In genomic region chr12:80437051-80437675, GRCm38 (mm10) we compare ENCODE assay signal across 8 mouse cellular contexts. TPM values are rescaled to one million over a fixed set of nuclear protein-coding genes. Genes with fewer than 3 reads are reported as not detected.
DNase-seq lines count a peak whose midpoint lies in the region; ATAC-seq and TF ChIP-seq lines count a peak whose summit lies in the region.

No protein-coding gene starts in this region.

- DNase-seq in lung, postnatal 10 days = no peak
- peak; percentile 4 for DNase-seq in kidney, postnatal 0 days (ENCODE audit: low spot score)
- no peak for DNase-seq in spleen, adult 12 weeks (ENCODE audit: low spot score)
- DNase-seq in cerebellum, postnatal 10 days = no peak

- no peak for ATAC-seq in lung, embryonic 15.5 days (ENCODE audit: borderline replicate concordance, extremely low read depth, low FRiP score, low TSS enrichment)
- ATAC-seq in embryonic facial prominence, embryonic 12.5 days (ENCODE audit: insufficient number of reproducible peaks, insufficient read depth, low FRiP score, low TSS enrichment) = no peak
- ATAC-seq in kidney, postnatal 0 days (replicated peaks; ENCODE audit: low FRiP score, low read depth) = no peak
- ATAC-seq in neural tube, embryonic 15.5 days (ENCODE audit: low FRiP score) = no peak
- no peak for ATAC-seq in frontal cortex, adult (ENCODE audit: low TSS enrichment)

- no peaks in the 10 kb centered on the region for H3K36me3 ChIP-seq in lung, embryonic 15.5 days
- no peaks in the 10 kb centered on the region for H3K36me3 ChIP-seq in embryonic facial prominence, embryonic 12.5 days
- 0 out of 2 replicates have a peak, but pooled peaks cover 3% of the 10 kb centered on the region for H3K36me3 ChIP-seq in kidney, postnatal 0 days (ENCODE audit: insufficient read depth, low read length)
- no peaks in the 10 kb centered on the region for H3K36me3 ChIP-seq in neural tube, embryonic 15.5 days

- no peaks in the 10 kb centered on the region for H3K9me3 ChIP-seq in lung, embryonic 15.5 days
- no peaks in the 10 kb centered on the region for H3K9me3 ChIP-seq in embryonic facial prominence, embryonic 12.5 days
- H3K9me3 ChIP-seq in kidney, postnatal 0 days (replicated peaks; ENCODE audit: low read length) = no peaks in the 10 kb centered on the region
- H3K9me3 ChIP-seq in neural tube, embryonic 15.5 days (replicated peaks) = no peaks in the 10 kb centered on the region

- WGBS in lung, embryonic 15.5 days = 38% methylated on average over 4 of the region's 4 CpGs
- WGBS in embryonic facial prominence, embryonic 12.5 days = 9% methylated on average over 4 of the region's 4 CpGs
- 37% methylated on average over 4 of the region's 4 CpGs for WGBS in kidney, postnatal 0 days
- WGBS in neural tube, embryonic 15.5 days = 24% methylated on average over 4 of the region's 4 CpGs

- H3K4me3 ChIP-seq in lung, embryonic 15.5 days = peak overlapping the region; percentile 97
- H3K4me3 ChIP-seq in embryonic facial prominence, embryonic 12.5 days = peak overlapping the region; percentile 81
- H3K4me3 ChIP-seq in kidney, postnatal 0 days (replicated peaks; ENCODE audit: low read depth, low read length) = peak overlapping the region; percentile 96
- H3K4me3 ChIP-seq in neural tube, embryonic 15.5 days (replicated peaks) = peak overlapping the region; percentile 91

- peak overlapping the region; percentile 95 for H3K27ac ChIP-seq in lung, embryonic 15.5 days
- H3K27ac ChIP-seq in embryonic facial prominence, embryonic 12.5 days = peak overlapping the region; percentile 96
- peak overlapping the region; percentile 97 for H3K27ac ChIP-seq in kidney, postnatal 0 days
- H3K27ac ChIP-seq in neural tube, embryonic 15.5 days (replicated peaks) = peak overlapping the region; percentile 98

- peaks cover 15% of the 10 kb centered on the region; the same call in 1 of the 2 replicates for H3K4me1 ChIP-seq in lung, embryonic 15.5 days
- peaks cover 14% of the 10 kb centered on the region for H3K4me1 ChIP-seq in embryonic facial prominence, embryonic 12.5 days
- H3K4me1 ChIP-seq in kidney, postnatal 0 days (replicated peaks; ENCODE audit: insufficient read depth, low read length) = no peaks in the 10 kb centered on the region
- peaks cover 31% of the 10 kb centered on the region for H3K4me1 ChIP-seq in neural tube, embryonic 15.5 days

- peak overlapping the region; percentile 68 for H3K4me2 ChIP-seq in lung, embryonic 15.5 days
- peak overlapping the region; percentile 75 for H3K4me2 ChIP-seq in embryonic facial prominence, embryonic 12.5 days (replicated peaks)
- peak overlapping the region; percentile 66 for H3K4me2 ChIP-seq in kidney, postnatal 0 days (ENCODE audit: low read length)
- H3K4me2 ChIP-seq in neural tube, embryonic 15.5 days = peak overlapping the region; percentile 62

- H3K27me3 ChIP-seq in lung, embryonic 15.5 days = no peaks in the 10 kb centered on the region
- no peaks in the 10 kb centered on the region for H3K27me3 ChIP-seq in embryonic facial prominence, embryonic 12.5 days
- no peaks in the 10 kb centered on the region for H3K27me3 ChIP-seq in kidney, postnatal 0 days (ENCODE audit: insufficient read depth, low read length)
- H3K27me3 ChIP-seq in neural tube, embryonic 15.5 days (replicated peaks) = no peaks in the 10 kb centered on the region

- peak overlapping the region; percentile 89 for H3K9ac ChIP-seq in lung, embryonic 15.5 days
- H3K9ac ChIP-seq in embryonic facial prominence, embryonic 12.5 days = peak overlapping the region; percentile 88
- peak overlapping the region; percentile 94 for H3K9ac ChIP-seq in kidney, postnatal 0 days (ENCODE audit: low read depth, low read length)
- peak overlapping the region; percentile 89 for H3K9ac ChIP-seq in neural tube, embryonic 15.5 days (replicated peaks)

- no peak for TF ChIP-seq CTCF in kidney, postnatal 0 days (IDR thresholded peaks at IDR 0.05; ENCODE audit: low read depth)

RNA-seq across cellular contexts. Expression of gene Dcaf5, which starts 0.8 kb away (rescaled TPM):
- polyA plus RNA-seq in lung, embryonic 15.5 days (2015; fragmentation: Nextera tagmentation; extraction: Ambion mirVana) = 10.8 and 11.3 TPM in 2 replicates
- 19.9 and 22.9 TPM in 2 replicates for polyA plus RNA-seq in embryonic facial prominence, embryonic 12.5 days (2016; fragmentation: Nextera tagmentation; extraction: Ambion mirVana)
- 11.5 and 11.9 TPM in 2 replicates for polyA plus RNA-seq in kidney, postnatal 0 days (2015; fragmentation: Nextera tagmentation; extraction: Ambion mirVana)
- 20.2 and 20.6 TPM in 2 replicates for polyA plus RNA-seq in neural tube, embryonic 15.5 days (2015; fragmentation: Nextera tagmentation; extraction: Ambion mirVana)

RNA-seq across cellular contexts. Expression of gene Exd2, which starts 25.7 kb away (rescaled TPM):
- 27.3 and 29.2 TPM in 2 replicates for polyA plus RNA-seq in lung, embryonic 15.5 days (2015; fragmentation: Nextera tagmentation; extraction: Ambion mirVana)
- 37.7 and 38.5 TPM in 2 replicates for polyA plus RNA-seq in embryonic facial prominence, embryonic 12.5 days (2016; fragmentation: Nextera tagmentation; extraction: Ambion mirVana)
- polyA plus RNA-seq in kidney, postnatal 0 days (2015; fragmentation: Nextera tagmentation; extraction: Ambion mirVana) = 17.7 and 17.9 TPM in 2 replicates
- 43.4 and 50.1 TPM in 2 replicates for polyA plus RNA-seq in neural tube, embryonic 15.5 days (2015; fragmentation: Nextera tagmentation; extraction: Ambion mirVana)
